Mouse (Mus musculus) left cerebral cortex, postnatal 4 days (tissue): ENCODE measurements around the gene Tle3. TPM values are rescaled to one million over a fixed set of nuclear protein-coding genes. Genes with fewer than 3 reads are reported as not detected.

ENCODE experiments used
- DNase-seq: peaks from one replicate; pipeline ENCODE4 v3.0.0-alpha.2; 2022
- intact Hi-C: fragments of 180-260 bp; cut with DNase I; formaldehyde crosslinking; loops from one replicate; pipeline ENCODE4 v1.15.1; 2025
- total RNA-seq, 2 experiments: library from RNA; stranded (reverse); gene quantifications; 2 replicates each; pipeline ENCODE4 v1.2.3; 2021

Gene Tle3
- total RNA-seq, 2 experiments from 2014 or later, result 102 to 112 TPM

GRCm38 (mm10) chr9:61388689-61389403 lies 16.7 kb downstream of the Tle3 start:
- DNase-seq, result no peak
- intact Hi-C loops, result no loop called here

- DNase-seq, result no peak
- intact Hi-C loops, result no loop called here
Observed at GRCm38 (mm10) chr9:61389404-61389701, 17.2 kb downstream of the Tle3 start.

- intact Hi-C loops, result no loop called here
- no peak for DNase-seq
Observed at GRCm38 (mm10) chr9:61391570-61392337, 19.6 kb downstream of the Tle3 start.

- DNase-seq, result no peak
- intact Hi-C loops, result no loop called here
Observed at GRCm38 (mm10) chr9:61392338-61392620, 20.1 kb downstream of the Tle3 start.

- DNase-seq, result no peak
- intact Hi-C loops, result no loop called here
Observed at GRCm38 (mm10) chr9:61393161-61393560, 21.0 kb downstream of the Tle3 start.

GRCm38 (mm10) chr9:61393847-61394246 lies 21.7 kb downstream of the Tle3 start:
- no peak for DNase-seq
- intact Hi-C loops, result no loop called here

GRCm38 (mm10) chr9:61395071-61395470 lies 22.9 kb downstream of the Tle3 start:
- DNase-seq, result no peak
- intact Hi-C loops, result no loop called here

- peak; percentile 66 for DNase-seq
- intact Hi-C loops, result no loop called here
Observed at GRCm38 (mm10) chr9:61396474-61396873, 24.3 kb downstream of the Tle3 start.

- no peak for DNase-seq
- intact Hi-C loops, result no loop called here
Observed at GRCm38 (mm10) chr9:61397130-61397529, 25.0 kb downstream of the Tle3 start.

GRCm38 (mm10) chr9:61398160-61398559 lies 26.0 kb downstream of the Tle3 start:
- no peak for DNase-seq

GRCm38 (mm10) chr9:61400132-61400531 lies 28.0 kb downstream of the Tle3 start:
- DNase-seq, result no peak
- intact Hi-C loops, result no loop called here

More at GRCm38 (mm10) chr9:61398160-61398559, 26.0 kb downstream of the Tle3 start:
- intact Hi-C loops, result no loop called here

GRCm38 (mm10) chr9:61401664-61402063 lies 29.5 kb downstream of the Tle3 start:
- intact Hi-C loops, result no loop called here
- no peak for DNase-seq

- intact Hi-C loops, result no loop called here
Observed at GRCm38 (mm10) chr9:61402268-61402667, 30.1 kb downstream of the Tle3 start.

GRCm38 (mm10) chr9:61402716-61403115 lies 30.6 kb downstream of the Tle3 start:
- DNase-seq, result no peak
- intact Hi-C loops, result no loop called here

More at GRCm38 (mm10) chr9:61402268-61402667, 30.1 kb downstream of the Tle3 start:
- no peak for DNase-seq

GRCm38 (mm10) chr9:61403866-61404614 lies 31.9 kb downstream of the Tle3 start:
- DNase-seq, result peak; percentile 30
- intact Hi-C loops, result no loop called here

GRCm38 (mm10) chr9:61404615-61404980 lies 32.4 kb downstream of the Tle3 start:
- intact Hi-C loops, result no loop called here
- DNase-seq, result no peak

- DNase-seq, result peak; percentile 88
- intact Hi-C loops, result no loop called here
Observed at GRCm38 (mm10) chr9:61404998-61405621, 32.9 kb downstream of the Tle3 start.

- intact Hi-C loops, result no loop called here
Observed at GRCm38 (mm10) chr9:61406343-61406742, 34.2 kb downstream of the Tle3 start.

GRCm38 (mm10) chr9:61409046-61409445 lies 36.9 kb downstream of the Tle3 start:
- intact Hi-C loops, result no loop called here
- DNase-seq, result peak; percentile 82

More at GRCm38 (mm10) chr9:61406343-61406742, 34.2 kb downstream of the Tle3 start:
- no peak for DNase-seq

- intact Hi-C loops, result no loop called here
Observed at GRCm38 (mm10) chr9:61413665-61414456, 41.7 kb downstream of the Tle3 start.

More at GRCm38 (mm10) chr9:61413665-61414456, 41.7 kb downstream of the Tle3 start:
- peak; percentile 77 for DNase-seq
